Mouse (Mus musculus) lung, adult 2 months (tissue): ENCODE measurements around the gene Calr3.

Source experiments
- CTCF ChIP-seq: fragments of 200-500 bp; IDR thresholded peaks from 2 replicates; pipeline ENCODE4 v1.5.1; 2011; ENCODE audit warnings: mild to moderate bottlenecking, low read length, control low read depth; ENCODE audit not compliant: insufficient read depth
- POLR2A ChIP-seq: fragments of 200-500 bp; IDR thresholded peaks from 2 replicates; pipeline ENCODE4 v1.6.1; 2011; ENCODE audit warnings: low read depth, mild to moderate bottlenecking, control low read depth, low read length, borderline replicate concordance; ENCODE audit errors: extremely low read depth

DNA sequence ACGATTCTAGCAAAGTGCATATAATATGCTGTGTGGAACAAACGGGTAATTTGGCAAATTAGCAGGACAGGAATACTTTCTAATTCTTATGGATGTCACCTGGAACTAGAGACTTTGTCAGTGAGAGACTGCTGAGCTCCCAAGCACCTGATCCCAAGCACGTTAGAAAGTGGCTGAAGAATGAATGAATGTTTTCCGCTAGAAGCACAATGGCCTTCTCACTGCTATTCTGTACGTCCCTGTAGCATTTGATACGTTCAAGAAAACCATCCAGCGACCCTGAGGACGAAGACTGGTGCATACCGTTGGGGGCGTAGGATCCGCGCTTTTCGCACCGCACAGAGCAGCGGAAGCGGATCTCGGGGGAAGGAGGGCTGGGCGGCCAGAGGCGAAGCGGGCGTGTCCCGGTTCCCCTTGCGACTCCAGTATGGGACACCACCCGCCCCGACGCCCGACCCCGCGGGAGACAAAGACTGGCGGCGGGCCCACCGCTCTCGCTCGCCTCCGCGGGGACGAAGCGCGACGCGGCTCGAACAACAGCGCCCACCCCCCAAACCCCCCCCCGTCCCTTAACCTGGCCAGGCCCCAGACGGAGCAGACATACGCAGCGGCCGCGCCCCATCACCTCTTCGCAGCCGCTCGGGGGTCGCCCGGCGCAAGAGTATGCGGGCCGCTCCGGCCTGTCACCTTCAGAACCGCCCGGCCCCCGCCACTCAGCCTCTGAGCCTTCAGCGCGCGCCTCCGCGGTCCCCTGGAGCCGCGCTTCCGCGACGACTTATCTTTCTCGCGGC lies 22.9 kb downstream of the Calr3 start:
- TF ChIP-seq CTCF, result no peak
- no peak for TF ChIP-seq POLR2A
